Mouse (Mus musculus) urinary bladder, postnatal 14 days (tissue): ENCODE data around the gene Fndc9.

ENCODE experiments used
- DNase-seq: peaks from one replicate; pipeline ENCODE4 v3.0.0; 2021; ENCODE audit warnings: low spot score

The Fndc9 gene

DNA sequence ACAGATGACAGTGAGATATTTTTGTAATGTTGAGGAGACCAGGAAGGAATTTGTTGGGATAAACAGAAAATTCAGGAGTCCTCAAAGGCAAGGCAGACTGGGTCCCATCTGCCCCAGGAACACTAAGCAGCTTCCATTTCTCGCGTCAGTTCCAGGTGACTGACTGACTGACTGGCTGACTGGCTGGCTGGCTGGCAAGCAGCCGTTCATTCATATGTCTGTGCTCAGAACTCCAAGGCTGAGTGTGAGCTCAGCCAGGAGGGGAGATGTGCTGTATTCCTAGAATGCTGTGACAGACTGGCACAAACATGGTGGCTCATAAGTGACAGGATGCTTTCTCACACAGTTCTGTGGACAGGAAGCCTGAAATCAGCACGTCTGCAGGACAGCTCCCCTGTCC lies 1.4 kb upstream of the Fndc9 start:
- DNase-seq: no peak

DNA sequence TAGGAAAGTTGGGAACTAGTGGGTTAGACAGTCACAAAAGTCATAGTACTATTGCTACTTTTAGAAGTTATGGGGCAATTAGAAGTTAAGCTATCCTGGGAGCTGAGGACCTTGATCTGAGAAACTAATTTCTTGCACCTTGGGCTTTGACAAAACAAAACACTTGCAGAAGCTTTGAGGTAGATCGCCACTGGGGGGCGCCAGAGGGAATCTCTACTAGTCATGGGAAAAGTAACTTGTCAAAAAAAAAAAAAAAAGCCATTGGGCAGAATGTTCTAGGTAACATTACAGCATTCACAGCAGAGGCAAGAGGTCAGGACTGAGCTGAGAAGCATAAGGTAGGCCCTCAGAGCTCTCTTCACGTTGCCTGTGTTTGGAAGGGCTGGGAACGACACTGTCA lies 1.6 kb downstream of the Fndc9 start:
- DNase-seq: peak; percentile 74

DNA sequence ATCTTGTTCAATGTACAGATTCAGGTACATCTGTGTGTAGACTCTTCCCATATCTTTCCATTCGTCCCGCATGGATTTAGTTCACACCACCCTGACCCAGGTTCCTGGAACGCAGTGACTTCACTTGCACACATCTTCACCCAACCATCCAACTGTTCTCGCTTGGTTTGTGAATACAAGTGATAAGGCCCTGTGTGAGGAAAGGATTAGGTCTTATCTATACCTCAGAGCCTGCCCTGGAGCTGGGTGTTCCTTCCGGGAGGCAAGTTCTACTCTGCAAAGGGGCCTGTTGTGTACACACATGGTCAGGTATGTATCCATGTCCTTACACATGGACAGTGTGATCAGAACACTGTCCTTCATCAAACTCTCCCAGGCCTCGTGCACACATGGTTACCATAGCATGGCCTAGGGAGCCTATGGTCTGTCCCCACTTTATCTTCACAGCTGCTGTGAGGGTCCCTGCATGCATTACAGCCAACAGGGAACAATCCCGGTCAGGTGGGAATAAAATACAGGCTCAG lies 5.9 kb downstream of the Fndc9 start:
- DNase-seq: no peak

DNA sequence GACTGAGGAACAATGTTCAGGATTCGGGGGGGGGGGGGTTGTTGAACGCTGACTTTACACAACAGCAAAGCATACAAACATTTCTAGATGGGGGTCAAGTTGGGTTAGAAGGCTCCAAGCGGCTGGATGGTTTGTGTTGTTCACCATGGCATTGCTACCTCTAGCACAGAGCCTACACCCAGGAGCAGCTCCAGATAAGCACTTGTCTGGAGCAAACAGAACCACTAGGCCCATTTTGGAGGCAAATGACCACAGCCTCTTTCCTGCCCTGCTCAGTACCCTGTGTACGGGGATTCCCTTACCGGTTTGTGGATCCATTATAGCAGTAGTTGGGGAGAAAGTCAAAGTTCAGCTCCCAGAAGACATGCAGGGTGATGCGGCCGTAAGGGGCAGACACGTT lies 6.7 kb downstream of the Fndc9 start:
- DNase-seq: no peak

DNA sequence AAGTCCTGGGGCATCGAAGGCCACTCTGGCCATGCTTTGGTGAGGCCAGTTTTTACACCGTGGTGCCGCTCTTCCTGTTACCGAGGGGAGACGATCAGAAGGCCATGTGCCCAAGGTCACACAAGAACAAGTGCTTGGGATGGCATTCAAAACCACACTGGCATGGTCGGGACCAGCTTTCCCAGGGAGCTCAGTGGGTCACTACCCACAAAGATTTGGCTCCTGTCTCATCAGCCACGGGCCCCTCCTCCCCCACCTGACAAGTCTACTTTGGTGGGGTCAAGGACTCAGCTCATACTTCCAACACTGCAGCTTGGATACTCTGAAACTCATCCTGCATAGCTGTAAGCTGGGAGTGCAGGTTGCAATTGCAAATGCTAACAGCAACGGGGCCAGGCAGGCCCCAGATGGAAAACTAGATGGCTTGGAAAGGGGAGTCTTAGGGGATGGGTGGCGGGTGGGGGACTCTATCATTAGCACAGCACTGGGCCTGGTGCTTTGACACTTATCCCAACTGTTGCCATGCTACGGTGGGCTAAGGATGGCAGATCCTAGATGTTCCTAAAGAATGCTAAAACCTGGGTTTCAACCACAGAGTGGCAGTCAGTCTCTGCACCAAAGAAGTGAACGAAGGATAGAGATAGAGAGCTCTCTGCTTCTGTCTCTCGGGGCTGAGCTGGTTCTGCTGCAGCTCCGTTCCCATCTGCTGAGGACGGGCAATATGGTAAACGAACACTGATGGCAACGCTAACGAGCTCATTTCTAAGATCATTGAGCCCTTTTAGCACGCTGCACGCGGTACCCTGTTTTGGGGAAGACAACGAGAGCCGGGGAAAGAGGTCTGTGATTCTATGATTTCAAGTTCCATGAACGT lies 9.6 kb downstream of the Fndc9 start:
- DNase-seq: no peak

DNA sequence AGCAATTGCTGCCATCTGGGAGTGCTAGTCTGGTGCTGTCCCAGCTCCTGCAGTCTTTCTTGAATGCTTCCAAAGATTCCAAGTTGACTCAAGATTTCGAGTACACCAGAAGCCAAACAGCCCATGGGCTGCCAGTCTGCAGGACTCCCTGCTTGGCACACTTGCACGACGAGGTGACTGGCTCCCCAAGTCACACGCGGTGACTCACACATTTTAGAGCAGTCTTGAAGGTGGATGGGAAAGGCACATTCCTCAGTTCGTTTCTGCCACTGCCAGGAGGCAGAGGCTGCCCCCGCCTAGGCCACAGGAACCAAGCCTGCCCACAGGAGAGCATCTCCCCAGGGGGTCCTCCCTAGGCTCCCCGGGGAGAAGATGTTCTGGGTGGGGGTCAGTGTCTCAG lies 10.6 kb downstream of the Fndc9 start:
- peak; percentile 13 for DNase-seq

DNA sequence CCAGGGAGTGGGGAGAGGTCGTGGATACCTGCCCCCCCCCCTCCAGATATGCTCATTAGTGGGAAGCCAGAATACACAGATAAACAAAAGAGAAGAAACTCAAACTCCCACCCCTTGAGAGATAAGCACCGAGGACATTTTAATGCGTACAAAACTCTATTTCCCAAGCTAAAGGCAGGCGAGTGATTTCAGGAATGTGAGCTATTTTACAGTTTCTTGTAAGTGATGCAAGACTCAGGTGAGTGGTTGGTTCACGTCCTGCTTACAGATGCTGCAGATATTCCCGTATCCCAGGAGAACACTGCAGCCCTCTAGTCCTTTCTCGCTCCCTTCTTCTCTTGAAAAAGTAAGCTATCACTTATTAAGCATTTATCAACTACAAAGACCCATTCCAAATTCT lies 11.1 kb downstream of the Fndc9 start:
- DNase-seq: no peak

DNA sequence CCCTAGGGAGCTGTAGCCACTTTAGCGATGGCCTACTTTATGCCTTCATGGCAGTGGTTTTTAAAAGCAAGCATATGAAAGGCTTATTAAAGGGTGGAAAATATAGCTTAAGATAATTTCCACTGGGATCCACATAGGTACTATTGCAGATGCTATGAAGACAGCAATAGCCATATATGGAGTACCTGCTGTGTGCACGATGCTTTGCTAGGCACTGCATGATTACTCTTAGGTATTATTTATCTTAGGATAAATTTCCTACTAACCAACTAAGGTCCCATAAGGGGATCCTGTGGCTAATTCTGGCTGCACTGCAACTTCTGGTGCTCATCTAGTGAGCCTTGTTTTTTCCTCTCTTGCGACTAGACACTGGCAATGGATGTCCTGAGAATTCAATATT lies 13.0 kb downstream of the Fndc9 start:
- DNase-seq: no peak

DNA sequence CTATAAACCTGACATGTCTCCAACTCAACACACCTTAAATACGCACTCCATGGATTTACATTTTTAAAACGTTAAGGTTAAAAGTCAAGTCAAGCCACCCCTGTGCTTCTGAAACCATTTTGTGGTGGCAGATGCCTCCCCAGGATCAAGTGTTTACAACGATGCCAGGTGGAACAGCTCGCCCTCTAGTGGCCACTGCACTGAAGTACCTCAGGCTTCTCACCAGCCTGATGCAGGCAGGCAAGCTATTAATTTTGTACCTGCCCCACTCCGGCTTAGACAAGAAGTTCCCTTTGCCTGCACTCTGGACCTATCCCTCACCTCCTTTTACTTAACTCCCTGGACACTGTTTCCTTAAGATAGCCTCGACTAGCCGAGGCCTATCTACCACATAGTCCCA lies 16.7 kb downstream of the Fndc9 start:
- DNase-seq: peak; percentile 74

DNA sequence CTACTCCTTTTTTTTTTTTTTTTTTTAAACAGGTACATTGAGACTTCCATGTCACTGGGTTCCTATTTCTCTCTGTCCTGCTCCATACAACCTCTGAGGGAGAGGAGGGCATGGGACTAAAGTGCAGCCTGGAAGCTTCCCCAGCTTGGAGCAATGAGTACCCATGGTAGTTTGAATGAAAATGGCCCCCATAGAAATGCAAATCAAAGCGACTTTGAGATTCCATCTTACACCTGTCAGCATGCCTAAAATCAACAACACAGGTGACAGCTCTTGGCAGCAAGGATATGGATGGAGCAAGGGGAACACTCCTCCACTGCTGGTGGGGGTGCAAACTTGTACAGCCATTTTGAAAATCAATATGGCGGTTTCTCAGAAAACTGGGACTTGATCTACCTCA lies 20.0 kb downstream of the Fndc9 start:
- no peak for DNase-seq

DNA sequence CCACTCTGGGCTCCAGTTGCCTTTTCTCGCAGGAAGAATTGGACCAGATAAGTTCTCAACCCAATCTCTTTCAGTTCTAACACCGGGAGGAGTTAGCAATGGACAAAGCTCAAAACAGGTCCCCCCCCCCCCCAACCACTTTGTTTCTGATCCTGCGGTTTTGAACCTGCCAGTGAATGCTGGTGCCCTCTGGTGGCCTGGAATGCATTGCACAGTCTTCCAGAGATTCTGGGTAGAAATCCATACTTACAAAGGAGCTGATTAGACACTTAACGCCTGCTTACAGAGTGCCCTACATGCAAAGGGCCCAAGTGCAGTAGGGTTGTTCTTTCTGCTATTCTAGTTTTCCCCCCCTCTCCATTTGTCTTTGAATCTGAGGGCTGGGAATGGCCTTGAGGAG lies 22.9 kb downstream of the Fndc9 start:
- DNase-seq: peak; percentile 16

DNA sequence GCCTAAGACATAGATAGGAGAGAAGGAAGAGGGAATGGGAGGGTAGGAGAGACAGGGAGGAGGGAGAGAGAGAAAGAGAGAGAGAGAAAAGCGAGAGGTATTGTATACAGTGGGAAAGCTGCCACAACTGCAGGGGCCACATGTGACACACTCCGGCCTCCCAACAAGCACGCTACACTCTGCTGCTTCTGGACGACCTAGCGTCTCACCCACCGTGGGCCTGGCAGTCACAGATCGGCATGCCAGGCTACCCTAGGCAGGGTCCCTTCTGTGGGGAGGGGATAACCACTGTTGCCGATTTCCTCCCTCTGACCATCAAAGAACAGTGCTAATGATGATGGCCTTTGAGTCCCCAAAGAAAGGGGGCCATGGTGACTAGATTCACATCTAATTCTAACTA lies 23.4 kb downstream of the Fndc9 start:
- no peak for DNase-seq

DNA sequence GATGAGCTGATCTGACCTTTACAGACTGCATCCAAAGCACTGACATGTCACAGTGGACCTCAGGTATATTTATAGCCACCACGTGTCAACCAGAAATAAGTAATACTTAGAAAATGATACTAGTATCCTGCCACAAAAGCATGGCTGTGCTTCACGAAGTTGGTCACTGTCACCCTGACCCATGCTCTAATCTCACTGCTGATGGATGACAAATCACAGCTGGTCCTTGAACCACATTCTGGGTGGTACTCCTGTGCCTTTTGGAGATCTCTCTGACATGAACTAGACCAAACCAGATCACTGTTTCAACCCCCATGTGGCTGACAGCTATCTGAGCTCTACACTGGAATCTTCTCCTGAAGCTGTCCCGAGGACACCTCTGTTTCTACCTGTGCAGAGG lies 27.5 kb downstream of the Fndc9 start:
- DNase-seq: no peak

DNA sequence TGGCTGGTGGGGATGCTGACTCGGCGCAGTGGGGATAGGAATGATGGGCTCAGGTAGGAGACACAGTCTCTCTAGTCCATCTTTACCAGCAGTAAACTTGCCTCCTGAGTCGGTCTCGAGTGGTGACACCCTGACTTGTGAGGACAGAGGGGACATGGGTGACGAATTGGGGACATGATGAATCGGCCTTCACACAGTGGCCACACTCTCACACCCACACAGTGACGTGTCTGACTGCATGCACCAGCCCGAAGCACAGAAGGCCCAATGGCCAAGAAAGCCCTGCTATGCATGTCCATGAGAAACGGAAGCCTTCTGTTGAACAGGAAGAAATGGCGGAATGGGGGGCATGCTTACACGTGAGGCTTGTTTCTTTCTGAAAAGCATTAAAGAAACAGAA lies 28.0 kb downstream of the Fndc9 start:
- DNase-seq: no peak

DNA sequence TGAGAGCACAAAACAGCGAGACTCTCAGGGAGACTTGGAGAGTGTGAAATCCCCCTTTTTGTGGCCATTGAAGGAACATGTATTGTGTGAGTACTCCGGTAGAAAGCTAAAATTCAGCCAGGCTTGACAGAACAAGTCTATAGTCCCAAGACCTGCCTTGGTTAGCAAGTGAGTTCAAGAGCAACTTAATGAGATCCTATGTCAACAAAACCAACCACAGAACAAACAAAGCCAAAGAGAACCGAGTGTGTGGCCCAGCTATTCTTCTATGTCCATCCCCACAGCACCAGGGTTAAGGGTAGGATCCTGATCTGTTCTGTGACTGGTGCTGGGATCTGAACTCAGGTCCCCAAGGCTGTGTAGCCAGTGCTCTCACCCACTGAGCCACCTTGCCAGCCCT lies 29.3 kb downstream of the Fndc9 start:
- no peak for DNase-seq

DNA sequence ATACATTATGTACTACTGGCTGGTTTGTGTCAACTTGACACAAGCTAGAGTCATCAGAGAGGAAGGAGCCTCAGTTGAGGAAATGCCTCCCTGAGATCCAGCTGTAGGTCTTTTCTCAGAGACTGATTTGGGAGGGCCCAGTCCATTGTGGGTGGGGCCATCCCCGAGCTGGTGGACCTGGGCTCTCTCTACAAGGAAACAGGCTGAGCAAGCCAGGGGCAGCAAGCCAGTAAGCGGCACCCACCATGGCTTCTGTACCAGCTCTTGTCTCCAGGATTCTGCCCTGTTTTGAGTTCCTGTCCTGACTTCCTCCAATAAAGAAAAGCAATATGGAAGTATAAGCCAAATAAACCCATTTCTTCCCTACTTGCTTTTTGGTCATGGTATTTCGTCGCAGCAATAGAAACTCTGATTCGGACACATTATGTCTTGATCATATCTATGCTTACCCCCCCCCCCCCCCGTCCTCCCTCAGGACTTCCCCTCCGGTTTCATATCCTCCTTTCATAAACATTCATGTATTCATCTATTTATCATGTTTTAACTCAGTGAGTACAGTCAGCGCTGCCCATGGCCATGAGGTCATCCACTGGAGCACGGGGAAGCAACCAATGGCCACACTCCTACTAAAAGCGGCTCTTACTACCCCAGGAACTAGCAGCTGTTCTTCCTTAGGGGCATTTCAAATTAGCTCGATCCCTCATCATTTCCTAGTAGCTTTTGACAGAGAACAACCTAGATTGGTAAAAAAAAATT lies 29.9 kb downstream of the Fndc9 start:
- DNase-seq: no peak

DNA sequence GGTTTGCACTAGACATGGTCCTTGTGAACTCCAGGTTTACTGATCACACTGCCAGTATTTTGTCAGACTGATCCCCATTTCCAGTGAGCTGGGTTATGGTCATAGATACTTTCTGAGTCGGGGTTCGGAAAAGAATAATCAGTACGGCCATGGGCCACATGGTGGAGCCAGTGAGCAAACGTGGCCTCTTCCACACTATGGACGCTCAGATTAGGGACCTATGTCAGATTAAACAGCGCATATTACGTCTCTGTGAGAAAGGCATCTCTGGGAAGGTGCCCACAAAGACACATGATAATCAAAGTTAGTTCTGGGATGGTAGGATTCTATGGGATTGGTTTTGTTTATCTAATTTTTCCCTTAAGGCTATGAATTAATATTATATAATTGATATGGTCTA lies 33.7 kb downstream of the Fndc9 start:
- DNase-seq: peak; percentile 44

DNA sequence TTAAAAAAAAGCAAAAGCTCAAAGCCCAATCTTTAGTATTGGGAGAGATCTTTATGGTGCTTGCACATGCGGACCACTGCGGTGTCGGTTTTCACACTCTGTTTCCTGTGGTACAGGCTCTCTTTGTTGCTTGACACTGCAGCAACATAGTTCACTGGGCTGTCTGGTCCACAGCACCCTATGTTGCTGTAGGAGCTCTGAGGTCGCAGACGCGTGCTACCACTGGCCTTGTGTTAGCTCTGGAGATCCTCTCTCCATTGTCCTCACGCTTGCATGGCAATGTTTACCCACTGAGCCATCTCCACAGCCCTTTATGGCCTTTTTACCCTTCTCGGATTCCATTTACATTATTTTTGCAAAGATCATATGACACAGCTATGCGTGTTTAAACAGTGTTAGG lies 34.1 kb downstream of the Fndc9 start:
- DNase-seq: no peak

DNA sequence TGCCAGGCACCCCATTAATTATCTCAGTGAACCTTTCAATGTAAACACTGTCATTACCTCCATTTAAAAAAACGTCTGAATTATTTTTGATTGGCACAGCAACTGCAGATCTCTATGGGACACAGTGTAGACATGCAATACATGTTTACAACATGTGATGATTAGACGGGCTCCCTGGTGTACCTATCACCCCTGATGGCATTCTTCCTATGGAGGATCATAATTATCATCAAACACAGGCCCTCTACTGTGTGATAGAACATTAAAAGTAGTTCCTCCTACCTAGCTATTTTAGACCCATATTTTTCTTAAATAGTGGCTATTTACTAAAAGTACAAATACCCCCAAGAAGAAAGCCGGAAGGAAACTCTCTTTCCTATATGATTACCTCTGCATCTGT lies 34.6 kb downstream of the Fndc9 start:
- no peak for DNase-seq

DNA sequence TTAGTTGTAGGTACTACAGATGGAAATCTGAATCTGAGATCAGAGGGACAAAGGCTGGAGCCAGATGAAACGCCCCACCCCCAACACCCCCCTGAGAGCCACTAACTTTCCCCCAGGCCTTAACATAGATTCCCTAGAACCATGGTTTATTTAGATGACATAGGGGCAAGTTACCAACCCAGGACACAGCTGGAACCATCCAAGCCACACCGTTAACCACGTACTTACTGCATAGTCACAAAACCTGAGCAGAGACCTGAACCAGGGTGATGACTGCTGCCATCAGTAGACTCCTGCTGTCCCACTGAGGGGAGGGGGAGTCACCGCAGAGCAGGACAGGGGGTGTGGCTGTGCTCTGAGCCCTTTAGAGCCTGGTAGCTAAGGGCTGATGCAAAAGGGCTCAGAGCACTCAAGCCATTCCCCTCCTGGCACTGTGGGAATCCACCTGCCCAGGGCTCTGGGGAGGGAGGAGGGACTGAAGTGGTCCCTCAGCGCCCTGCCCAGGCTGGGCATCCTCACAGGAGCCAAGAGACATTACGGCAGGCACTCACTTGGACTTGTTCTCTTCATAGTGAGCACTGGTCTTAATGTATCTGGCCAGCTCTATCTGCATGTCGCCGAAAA lies 36.8 kb downstream of the Fndc9 start:
- DNase-seq: no peak

DNA sequence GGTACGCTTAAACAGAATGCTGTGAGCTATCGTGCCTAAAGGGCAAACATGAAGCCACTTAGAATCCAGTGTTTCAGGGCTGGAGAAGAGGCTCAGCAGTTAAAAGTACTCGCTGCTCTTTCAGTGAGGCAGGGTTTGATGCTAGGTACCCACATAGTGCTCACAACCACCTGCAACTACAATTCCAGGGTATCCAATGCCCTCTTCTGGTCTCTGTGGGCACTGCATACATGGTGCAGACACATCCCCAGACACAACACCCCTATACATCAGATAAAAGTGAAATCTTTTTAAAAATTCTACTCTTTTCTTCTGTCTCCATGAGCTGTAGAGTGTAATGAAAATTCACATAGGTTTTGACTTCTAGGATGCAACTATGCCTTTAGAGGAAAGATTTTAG lies 38.6 kb downstream of the Fndc9 start:
- DNase-seq: no peak

DNA sequence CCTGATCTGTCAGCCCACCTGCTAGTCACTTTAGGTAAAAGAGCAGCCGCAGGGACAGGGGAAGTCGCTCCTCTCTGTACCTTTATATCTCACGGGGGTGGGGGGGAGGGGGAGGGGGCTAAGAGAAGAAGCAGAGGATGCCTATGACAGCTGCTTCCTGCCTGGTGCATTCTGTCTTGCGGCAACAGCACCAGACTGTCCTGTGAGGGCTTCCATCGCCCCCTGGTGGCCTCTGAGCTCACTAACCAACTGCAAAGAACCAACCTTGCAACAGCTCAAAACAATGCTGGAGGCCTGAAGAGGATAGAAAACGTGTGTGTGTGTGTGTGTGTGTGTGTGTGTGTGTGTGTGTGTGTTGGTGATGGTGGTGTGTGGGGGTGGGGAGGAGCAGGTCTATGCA lies 40.0 kb downstream of the Fndc9 start:
- peak; percentile 80 for DNase-seq

DNA sequence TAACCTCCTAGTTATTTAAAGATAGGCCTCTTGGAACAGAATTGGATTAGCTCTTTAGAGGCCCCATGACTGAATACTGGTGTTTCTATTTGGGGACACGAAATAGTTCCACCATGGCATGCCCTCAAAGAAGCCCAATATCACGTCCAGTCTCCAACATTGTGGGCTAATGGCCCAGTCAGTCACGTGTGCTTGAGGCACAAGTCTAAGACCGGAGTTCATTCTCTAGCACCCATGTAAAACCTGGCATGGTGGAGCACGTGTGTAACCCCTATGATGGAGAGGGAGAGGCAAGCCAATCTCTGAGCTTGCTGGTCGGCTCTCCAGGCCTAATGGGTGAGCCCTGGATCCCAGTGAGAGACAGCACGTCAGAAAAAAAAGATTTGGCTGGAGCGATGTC lies 40.8 kb downstream of the Fndc9 start:
- no peak for DNase-seq
